Comparison of ENCODE assay signal across 12 mouse cellular contexts in genomic region chr14:58468451-58468850, GRCm38 (mm10).
"Had no signal": no experiment of that assay in that cellular context is flagged by ENCODE, and none has a peak within 500 bp of the region (broad histone marks: within the 10 kb centered on the region; RNA-seq: fewer than 3 reads in every experiment).

No protein-coding gene starts in this region.

- DNase-seq: kidney, adult 8-10 months; kidney, postnatal 25 days; layer of hippocampus, adult 9-11 months; layer of hippocampus, postnatal 36 days; lung, adult 2 months; thymus, adult 2 months; thymus, postnatal 36 days had no signal

- H3K27ac ChIP-seq: liver, embryonic 15.5 days; macrophage; midbrain, embryonic 12.5 days; neural tube, embryonic 13.5 days had no signal

- H3K4me1 ChIP-seq: liver, embryonic 15.5 days; megakaryocyte, embryonic 14.5 days; midbrain, embryonic 12.5 days had no signal

- H3K4me3 ChIP-seq: liver, embryonic 15.5 days; megakaryocyte, embryonic 14.5 days; midbrain, embryonic 12.5 days; neural tube, embryonic 13.5 days had no signal
